Mouse (Mus musculus) stomach, postnatal 0 days (tissue): Measurements from ENCODE around the gene Podxl2. TPM values are rescaled to one million over a fixed set of nuclear protein-coding genes. Genes with fewer than 3 reads are reported as not detected.

Experiments
- ATAC-seq: fragments of 200-750 bp; cut with Nextera tagmentation; 2 replicates; pipeline ENCODE4 v1.8.0; 2017; ENCODE audit not compliant: low FRiP score, low TSS enrichment
- DNase-seq: peaks from one replicate; pipeline ENCODE4 v3.0.0-alpha.2; 2016; ENCODE audit warnings: low spot score
- H3K27ac ChIP-seq: fragments of 300-500 bp; sonication (generic); replicated peaks from 2 replicates; pipeline ENCODE4 v1.5.1; 2014; ENCODE audit warnings: mild to moderate bottlenecking, control low read depth
- H3K27me3 ChIP-seq: fragments of 300-500 bp; sonication (generic); 2 replicates; pipeline ENCODE4 v1.6.1; 2014; ENCODE audit warnings: low read length; ENCODE audit not compliant: control insufficient read depth, insufficient read depth
- H3K36me3 ChIP-seq: fragments of 300-500 bp; sonication (generic); 2 replicates; pipeline ENCODE4 v1.6.1; 2014; ENCODE audit warnings: low read length, mixed read lengths; ENCODE audit not compliant: control insufficient read depth, insufficient read depth
- H3K4me1 ChIP-seq: fragments of 300-500 bp; sonication (generic); replicated peaks from 2 replicates; pipeline ENCODE4 v1.6.1; 2014; ENCODE audit warnings: antibody characterized with exemption; ENCODE audit not compliant: control insufficient read depth, insufficient read depth
- H3K4me2 ChIP-seq: fragments of 300-500 bp; sonication (generic); replicated peaks from 2 replicates; pipeline ENCODE4 v1.6.1; 2014; ENCODE audit warnings: low read depth, mild to moderate bottlenecking, control low read depth, moderate library complexity
- H3K4me3 ChIP-seq: fragments of 300-500 bp; sonication (generic); 2 replicates; pipeline ENCODE4 v1.5.1; 2014; ENCODE audit warnings: low read depth, low read length, control low read depth
- H3K9ac ChIP-seq: fragments of 300-500 bp; sonication (generic); 2 replicates; pipeline ENCODE4 v1.6.1; 2014; ENCODE audit warnings: mild to moderate bottlenecking, low read length, control low read depth, mixed read lengths
- H3K9me3 ChIP-seq: fragments of 300-500 bp; sonication (generic); 2 replicates; pipeline ENCODE4 v1.6.1; 2016; ENCODE audit warnings: low read length; ENCODE audit not compliant: control insufficient read depth
- CTCF ChIP-seq: IDR thresholded peaks from 2 replicates; pipeline ENCODE4 v1.5.1; 2016; ENCODE audit warnings: antibody characterized with exemption, low read depth, mild to moderate bottlenecking, moderate library complexity
- EP300 ChIP-seq: optimal IDR thresholded peaks from 2 replicates; pipeline ENCODE3; 2016; ENCODE audit warnings: antibody characterized with exemption
- WGBS: fragments of 180-500 bp; shearing (Covaris S2); extraction: QIAGEN DNeasy Blood & Tissue Kit; methylation state at CpG from one replicate; pipeline ENCODE4 v1.1.7; 2014; 5-methylcytosine and 5-hydroxymethylcytosine counted together
- polyA plus RNA-seq: library from polyadenylated mRNA; unstranded; fragments of >200 nt; fragmentation: Nextera tagmentation; extraction: Ambion mirVana; gene quantifications from 2 replicates; pipeline ENCODE4 v1.2.1, GENCODE M21; 2015

The Podxl2 gene
- polyA plus RNA-seq = 31.4 and 38.5 TPM in 2 replicates

DNA sequence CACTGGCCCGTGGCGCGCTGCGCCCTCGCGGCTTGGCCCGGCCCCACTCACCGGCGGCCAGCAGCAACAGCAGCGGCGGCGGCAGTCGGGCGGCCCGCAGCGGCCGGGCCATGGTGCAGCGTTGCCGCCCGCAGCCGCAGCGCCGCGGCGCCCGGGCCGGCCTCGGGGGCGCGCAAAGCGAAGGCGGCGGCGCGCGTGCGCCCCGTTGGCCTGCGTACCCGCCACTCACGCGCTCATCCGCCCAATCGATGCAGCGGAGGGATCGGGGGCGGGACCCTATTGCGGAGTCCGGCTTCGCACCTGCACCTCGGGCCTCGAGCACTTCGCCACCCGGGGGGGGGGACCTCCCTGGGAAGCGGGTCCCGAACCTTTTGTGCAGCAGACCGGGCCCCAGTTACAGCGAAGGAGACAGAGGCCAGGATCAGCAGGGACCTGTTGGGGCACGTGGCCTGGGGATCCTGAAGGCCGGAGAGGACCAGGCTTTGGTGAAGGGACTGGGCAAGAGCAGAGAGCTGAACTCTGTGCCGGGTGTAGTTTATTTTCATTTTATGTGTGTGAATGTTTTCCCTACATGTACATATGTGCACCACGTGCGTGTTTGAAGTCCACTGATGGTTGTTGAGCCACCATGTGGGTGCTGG, at the start of gene Podxl2:
Gene Podxl2, minus strand, starts transcription at position 177 of the 641 bp plus-strand sequence.
- Histone ChIP-seq H3K36me3 (no peaks in the 10 kb centered on the region), H3K27me3 (no peaks in the 10 kb centered on the region), H3K9ac (peak within 1 kb of the TSS; percentile 68), H3K9me3 (no peaks in the 10 kb centered on the region), H3K27ac (no peak within 1 kb of the TSS; the same call in 1 of the 2 replicates), H3K4me2 (peak within 1 kb of the TSS; percentile 97), H3K4me3 (peak within 1 kb of the TSS; percentile 67), H3K4me1 (no peaks in the 10 kb centered on the region)
- no peak for TF ChIP-seq CTCF
- TF ChIP-seq EP300 = no peak
- 7% methylated on average over 47 of the region's 63 CpGs for WGBS
- ATAC-seq = peak; percentile 72
- peak; percentile 71 for DNase-seq

DNA sequence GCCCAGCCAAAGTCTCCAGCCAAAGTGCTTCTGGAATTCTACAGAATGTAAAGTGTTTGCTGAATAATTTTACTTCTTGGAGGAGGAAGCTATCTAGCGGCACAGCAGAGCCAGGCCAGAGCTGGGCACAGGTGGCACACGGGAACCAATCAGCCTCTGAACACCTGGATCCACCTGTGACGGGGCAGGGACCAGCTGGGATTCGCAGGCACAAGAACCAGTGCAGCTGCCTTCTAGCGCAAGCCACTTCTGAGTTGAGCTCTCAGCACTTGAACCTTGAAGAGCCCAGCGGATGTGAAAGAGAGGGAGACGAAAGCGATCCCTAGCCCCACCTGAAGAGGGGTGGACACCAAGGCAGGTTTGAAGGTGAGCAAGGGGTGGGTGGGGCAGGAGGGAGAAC, 44.0 kb upstream of the Podxl2 start:
- H3K9me3 ChIP-seq = no peaks in the 10 kb centered on the region
- no peaks in the 10 kb centered on the region; the same call in 1 of the 2 replicates for H3K4me1 ChIP-seq
- DNase-seq (no peak), ATAC-seq (no peak)
- no peak overlapping the region for H3K4me2 ChIP-seq
- no peak overlapping the region for H3K4me3 ChIP-seq
- H3K36me3 ChIP-seq = no peaks in the 10 kb centered on the region
- no peaks in the 10 kb centered on the region for H3K27me3 ChIP-seq
- TF ChIP-seq EP300 (no peak), CTCF (no peak)
- 84% methylated on average over 8 of the region's 8 CpGs for WGBS
- no peak overlapping the region for H3K9ac ChIP-seq
- no peak overlapping the region for H3K27ac ChIP-seq

DNA sequence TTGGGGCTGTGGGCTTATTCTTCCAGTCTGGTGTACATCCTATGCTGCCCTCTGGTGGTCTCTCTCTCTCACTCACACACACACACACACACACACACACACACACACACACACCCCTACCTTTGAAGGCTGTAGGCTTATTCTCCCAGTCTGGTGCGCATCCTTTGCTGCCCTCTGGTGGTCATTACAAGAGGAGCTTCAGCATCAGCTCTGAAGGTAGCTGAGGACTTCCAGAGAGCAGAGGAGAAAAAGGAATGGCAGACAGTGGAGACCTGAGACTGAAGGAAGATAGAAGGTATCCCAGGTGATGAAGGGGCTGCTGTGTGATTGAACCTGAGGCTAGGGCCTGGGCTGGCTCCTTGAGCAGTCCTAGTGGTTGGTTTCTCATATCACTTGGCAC, 41.3 kb upstream of the Podxl2 start:
- no peak for TF ChIP-seq EP300
- peak; percentile 87 for TF ChIP-seq CTCF
- Histone ChIP-seq H3K27me3 (no peaks in the 10 kb centered on the region), H3K36me3 (0 out of 2 replicates have a peak, but pooled peaks cover 4% of the 10 kb centered on the region), H3K9me3 (no peaks in the 10 kb centered on the region), H3K9ac (no peak overlapping the region), H3K4me1 (no peaks in the 10 kb centered on the region), H3K4me2 (no peak overlapping the region), H3K27ac (no peak overlapping the region), H3K4me3 (no peak overlapping the region)
- DNase-seq (peak; percentile 39), ATAC-seq (peak; percentile 25; the same call in 1 of the 2 replicates)
- WGBS = 56% methylated on average over 1 of the region's 1 CpGs

DNA sequence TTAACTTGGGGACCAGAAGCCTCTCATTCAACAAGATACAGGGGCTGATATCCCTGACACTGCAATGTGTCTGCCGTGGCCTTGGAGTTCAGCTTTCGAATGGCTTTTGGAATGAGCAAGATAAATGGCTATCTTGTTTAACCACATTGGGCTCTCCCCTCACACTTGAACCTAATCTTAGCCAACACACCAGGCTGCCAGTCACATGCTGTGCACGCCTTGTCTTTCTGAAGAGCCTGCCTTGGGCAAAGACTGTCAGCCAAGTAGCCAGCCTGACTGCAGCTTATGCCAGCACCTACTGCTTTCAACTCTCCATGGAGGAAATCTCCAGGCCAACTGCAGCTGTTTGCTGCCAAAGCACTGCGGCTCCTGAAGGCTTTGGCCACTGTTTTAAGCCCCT, 40.7 kb upstream of the Podxl2 start:
- H3K27me3 ChIP-seq = no peaks in the 10 kb centered on the region
- H3K27ac ChIP-seq = no peak overlapping the region
- no peak overlapping the region for H3K4me2 ChIP-seq
- ATAC-seq (no peak), DNase-seq (no peak)
- H3K9me3 ChIP-seq = no peaks in the 10 kb centered on the region
- no peak overlapping the region for H3K4me3 ChIP-seq
- WGBS = 66% methylated on average over 4 of the region's 4 CpGs
- H3K36me3 ChIP-seq = peaks cover 8% of the 10 kb centered on the region; the same call in 1 of the 2 replicates
- H3K4me1 ChIP-seq = no peaks in the 10 kb centered on the region
- H3K9ac ChIP-seq = no peak overlapping the region
- no peak for TF ChIP-seq EP300
- no peak for TF ChIP-seq CTCF

DNA sequence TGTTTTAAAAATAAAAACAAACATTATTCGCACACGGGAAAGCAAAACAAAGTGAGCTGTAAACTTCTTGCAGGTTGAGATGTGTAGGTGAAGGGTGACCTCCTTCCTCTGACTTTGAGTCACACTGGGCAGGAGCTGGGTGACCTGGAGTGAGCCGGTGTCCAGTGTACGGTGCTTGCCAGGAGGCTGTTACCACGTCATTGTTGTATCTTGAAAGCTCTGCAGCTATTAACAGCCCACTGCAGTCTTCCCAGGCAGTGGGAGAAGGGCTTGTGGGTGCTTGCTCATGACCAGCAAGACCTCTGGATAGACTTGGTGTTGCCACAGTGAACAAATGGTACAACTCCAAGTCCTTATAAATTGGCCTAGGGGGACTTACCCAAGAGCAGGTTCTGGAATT, 40.0 kb upstream of the Podxl2 start:
- Histone ChIP-seq H3K36me3 (peaks cover 16% of the 10 kb centered on the region; the same call in 1 of the 2 replicates), H3K4me3 (no peak overlapping the region), H3K4me1 (no peaks in the 10 kb centered on the region), H3K27me3 (no peaks in the 10 kb centered on the region), H3K9ac (no peak overlapping the region), H3K9me3 (no peaks in the 10 kb centered on the region), H3K27ac (no peak overlapping the region), H3K4me2 (no peak overlapping the region)
- WGBS = 63% methylated on average over 5 of the region's 5 CpGs
- no peak for TF ChIP-seq CTCF
- TF ChIP-seq EP300 = no peak
- no peak for ATAC-seq
- no peak for DNase-seq

GRCm38 (mm10) chr6:88913440-88913839, 38.6 kb upstream of the Podxl2 start:
- TF ChIP-seq CTCF (no peak), EP300 (no peak)
- DNase-seq (no peak), ATAC-seq (no peak)
- Histone ChIP-seq H3K4me1 (no peaks in the 10 kb centered on the region), H3K36me3 (peaks cover 22% of the 10 kb centered on the region; the same call in 1 of the 2 replicates), H3K4me3 (no peak overlapping the region), H3K27me3 (no peaks in the 10 kb centered on the region), H3K27ac (no peak overlapping the region), H3K4me2 (no peak overlapping the region), H3K9me3 (no peaks in the 10 kb centered on the region), H3K9ac (no peak overlapping the region)
